Mouse (Mus musculus) T-helper 1 cell (primary cell): ENCODE results near the gene Lcn10.
"Not testable (repeated sequence)": the region's sequence is repeated elsewhere in the genome, so short reads cannot be mapped to it uniquely, and the experiment has no call there.

ENCODE experiments used
- in situ Hi-C: fragments of 300-600 bp; cut with MboI, MseI; formaldehyde crosslinking; loops from one replicate; pipeline ENCODE4 v1.15.1; 2025; ENCODE audit warnings: high pct_unique_total_duplicates

The Lcn10 gene

DNA sequence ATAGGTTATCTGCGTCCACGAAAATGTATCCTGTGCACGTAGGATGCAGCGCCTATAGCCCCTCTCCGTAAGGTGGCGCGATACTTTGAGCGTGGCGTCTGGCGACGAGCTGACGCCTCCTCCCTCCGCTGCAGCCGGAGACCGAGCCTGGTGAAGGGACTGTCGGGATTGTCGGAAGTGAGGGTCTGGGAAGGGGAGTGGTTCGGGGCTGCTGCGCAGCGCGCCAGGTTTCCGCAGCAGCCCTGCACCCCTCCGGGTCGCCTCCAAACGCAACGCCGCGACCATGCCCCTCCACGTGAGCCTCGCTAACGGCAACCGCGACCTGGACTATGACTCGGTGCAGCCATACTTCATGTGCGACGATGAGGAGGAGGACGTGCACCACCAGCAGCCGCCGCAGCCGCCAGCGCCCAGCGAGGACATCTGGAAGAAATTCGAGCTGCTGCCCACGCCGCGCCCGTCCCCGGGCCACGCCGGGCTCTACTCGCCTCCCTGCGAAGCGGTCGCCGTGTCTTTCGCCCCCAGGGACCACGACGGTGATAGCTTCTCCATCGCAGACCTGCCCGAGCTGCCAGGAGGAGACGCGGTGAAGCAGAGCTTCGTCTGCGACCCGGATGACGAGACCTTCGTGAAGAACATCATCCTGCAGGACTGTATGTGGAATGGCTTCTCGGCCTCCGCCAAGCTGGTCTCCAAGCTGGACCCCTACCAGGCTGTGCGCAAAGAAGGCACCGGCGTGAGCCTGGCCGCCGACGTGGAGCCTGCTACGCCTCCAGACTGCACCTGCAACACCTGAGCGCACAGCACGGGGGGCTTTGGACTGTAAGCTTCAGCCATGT, 24.3 kb downstream of the Lcn10 start, which contains the start of gene Bmyc:
Gene Bmyc (plus strand): TSS at position 97 of the 839 bp plus-strand sequence.
- in situ Hi-C loops = loop anchor here (10.0 kb wide), 1 partner anchor 808 kb away; the partner anchor contains the start of gene Notch1

GRCm38 (mm10) chr2:25708121-25708520, 25.6 kb downstream of the Lcn10 start:
- in situ Hi-C loops = loop anchor here (10.0 kb wide), 1 partner anchor 807 kb away; the partner anchor contains the start of gene Notch1

GRCm38 (mm10) chr2:25709056-25709455, 26.5 kb downstream of the Lcn10 start:
- in situ Hi-C loops = loop anchor here (10.0 kb wide), 1 partner anchor 806 kb away; the partner anchor contains the start of gene Notch1

DNA sequence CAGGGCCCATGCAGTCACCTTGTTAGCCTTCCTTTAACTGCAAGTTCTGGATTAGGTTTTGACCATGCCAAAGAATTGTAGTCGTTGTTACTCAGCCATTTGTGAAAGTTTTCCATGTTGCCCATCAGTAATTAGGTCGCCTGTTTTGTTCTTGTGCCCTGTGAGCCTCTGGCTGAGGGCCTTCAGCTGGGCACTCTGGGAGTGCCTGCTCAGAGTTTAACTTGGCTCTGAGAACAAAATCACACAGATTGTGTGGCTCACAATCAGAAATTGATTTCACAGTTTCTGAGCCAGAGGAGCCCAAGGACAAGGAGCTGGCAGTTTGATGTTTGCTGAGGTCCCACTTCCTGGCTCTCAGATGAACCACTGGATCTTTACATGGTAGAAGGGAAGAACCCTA, 27.3 kb downstream of the Lcn10 start:
- in situ Hi-C loops = loop anchor here (10.0 kb wide), 1 partner anchor 805 kb away; the partner anchor contains the start of gene Notch1

GRCm38 (mm10) chr2:25711641-25712040, 29.1 kb downstream of the Lcn10 start:
- in situ Hi-C loops = not testable (repeated sequence)

- in situ Hi-C loops = loop anchor here (5.0 kb wide), 1 partner anchor 35 kb away; no protein-coding TSS in a partner anchor
These were observed 34.7 kb downstream of the Lcn10 start for GRCm38 (mm10) chr2:25717222-25717621.

DNA sequence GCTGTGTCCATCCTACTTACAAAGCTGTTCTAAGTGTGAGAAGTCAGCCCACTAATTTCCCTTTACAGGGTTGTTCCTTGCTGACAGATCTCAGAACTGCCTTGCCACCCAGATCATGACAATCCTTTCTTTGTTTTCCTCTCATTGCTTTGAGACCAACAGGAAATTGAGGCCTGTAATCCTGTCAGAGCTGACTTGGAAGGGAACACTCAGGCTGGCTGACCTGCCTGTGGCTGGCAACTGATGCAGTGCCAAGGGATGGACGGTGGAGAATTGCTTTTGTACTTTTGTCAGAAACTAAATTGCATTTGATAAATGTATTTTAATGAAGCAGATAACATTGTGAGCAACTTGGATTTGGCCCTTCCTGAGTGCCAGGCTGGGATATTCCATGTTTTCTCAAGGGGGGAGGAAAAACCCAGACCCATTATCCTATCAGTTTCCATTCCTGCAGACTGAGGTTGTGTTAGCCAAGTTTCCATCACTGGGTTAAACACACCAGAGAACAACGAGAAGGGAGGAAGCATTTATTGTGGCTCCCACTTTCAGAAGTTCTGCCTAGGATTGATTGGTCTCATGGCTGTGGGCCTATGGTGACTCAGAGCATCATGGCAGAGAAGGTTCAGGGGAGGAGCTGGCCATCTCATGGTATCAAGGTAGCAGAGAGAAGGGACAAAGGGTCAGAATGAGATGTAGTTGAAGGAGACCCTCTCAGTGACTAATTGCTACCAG, 50.8 kb downstream of the Lcn10 start:
- in situ Hi-C loops = no loop called here
